Mouse (Mus musculus): ENCODE data around the gene Paqr9. TPM values are rescaled to one million over a fixed set of nuclear protein-coding genes. Genes with fewer than 3 reads are reported as not detected.

The Paqr9 gene
- total RNA-seq, 2 experiments from 2014 or later = 40.4 to 41.6 TPM

Other genes starting within 250 kb of the Paqr9 start
- gene Chst2, start 152.9 kb upstream of the Paqr9 start, total RNA-seq (2021) = 100 to 1,000 TPM in 1 of 2 experiments, 10 to 100 TPM in 1; 96.8 to 103 TPM
- gene U2surp, start 47.7 kb upstream of the Paqr9 start, total RNA-seq (2021) = 10 to 100 TPM; 64.0 to 64.6 TPM
- gene Pcolce2, start 77.9 kb downstream of the Paqr9 start, total RNA-seq (2021) = 1 to 10 TPM; 4.1 to 4.6 TPM
- 10 to 100 TPM; 39.5 to 42.4 TPM for gene Trpc1, start 190.7 kb downstream of the Paqr9 start, total RNA-seq (2021)